Mouse (Mus musculus) E14TG2a.4 (cell line): ENCODE results near the gene Oas1f.
"Not testable (repeated sequence)": the region's sequence is repeated elsewhere in the genome, so short reads cannot be mapped to it uniquely, and the experiment has no call there.

Experiments used
- CTCF ChIP-seq: conservative IDR thresholded peaks from 2 replicates; pipeline ENCODE4 v1.5.1; 2014; ENCODE audit warnings: low read length
- NANOG ChIP-seq: IDR thresholded peaks from 2 replicates; pipeline ENCODE4 v1.6.1; 2014; ENCODE audit warnings: borderline replicate concordance, low read length, mixed read lengths

DNA sequence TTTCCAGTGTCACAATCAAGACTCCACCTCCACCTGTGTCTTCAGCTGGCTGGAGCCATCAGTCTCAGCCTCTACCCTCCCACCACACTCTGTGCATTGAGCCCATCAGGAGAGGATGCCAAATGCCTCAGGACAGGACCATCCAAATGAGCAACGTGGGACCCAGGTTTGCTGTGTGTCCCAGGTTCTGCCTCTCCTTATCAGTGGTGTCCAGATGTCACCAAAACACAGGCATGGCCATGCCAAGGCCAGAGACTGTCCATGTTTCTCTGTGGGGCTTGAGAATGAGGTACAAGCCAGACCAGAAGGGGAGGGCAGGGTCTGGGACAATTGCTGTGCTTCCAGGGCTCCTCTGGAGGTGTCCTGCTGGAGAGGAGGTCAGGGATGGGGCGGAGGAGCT is 48.2 kb upstream of the Oas1f start:
- not testable (repeated sequence) for TF ChIP-seq CTCF, NANOG
